Mouse (Mus musculus) cortical plate, adult 2 months (tissue): Measurements from ENCODE around the gene Dzank1. TPM values are rescaled to one million over a fixed set of nuclear protein-coding genes. Genes with fewer than 3 reads are reported as not detected.

Source experiments
- H3K27ac ChIP-seq: fragments of 200-500 bp; 2 replicates; pipeline ENCODE4 v1.5.1; 2012; ENCODE audit warnings: low read length, control low read depth, inconsistent platforms; ENCODE audit not compliant: insufficient read depth
- H3K4me1 ChIP-seq: fragments of 200-500 bp; 2 replicates; pipeline ENCODE4 v1.6.1; 2011; ENCODE audit warnings: low read length; ENCODE audit not compliant: control insufficient read depth, insufficient read depth
- H3K4me3 ChIP-seq: fragments of 200-500 bp; 2 replicates; pipeline ENCODE4 v1.5.1; 2011; ENCODE audit warnings: mild to moderate bottlenecking, low read length, control low read depth; ENCODE audit not compliant: insufficient read depth
- CTCF ChIP-seq: fragments of 200-500 bp; IDR thresholded peaks from 2 replicates; pipeline ENCODE4 v1.5.1; 2011; ENCODE audit warnings: mild to moderate bottlenecking, control low read depth, low read length; ENCODE audit not compliant: insufficient read depth; ENCODE audit errors: extremely low read depth
- POLR2A ChIP-seq: fragments of 200-500 bp; IDR thresholded peaks from 2 replicates; pipeline ENCODE4 v1.6.1; 2011; ENCODE audit warnings: mild to moderate bottlenecking, low read length, control low read depth; ENCODE audit not compliant: insufficient read depth; ENCODE audit errors: extremely low read depth
- polyA plus RNA-seq: library from polyadenylated mRNA; depleted of rRNA; stranded (reverse); fragments of >200 nt; gene quantifications from 2 replicates; pipeline ENCODE4 v1.2.3, GENCODE M21; 2012

The Dzank1 gene
- polyA plus RNA-seq, 1 experiment, result 79.8 TPM

DNA sequence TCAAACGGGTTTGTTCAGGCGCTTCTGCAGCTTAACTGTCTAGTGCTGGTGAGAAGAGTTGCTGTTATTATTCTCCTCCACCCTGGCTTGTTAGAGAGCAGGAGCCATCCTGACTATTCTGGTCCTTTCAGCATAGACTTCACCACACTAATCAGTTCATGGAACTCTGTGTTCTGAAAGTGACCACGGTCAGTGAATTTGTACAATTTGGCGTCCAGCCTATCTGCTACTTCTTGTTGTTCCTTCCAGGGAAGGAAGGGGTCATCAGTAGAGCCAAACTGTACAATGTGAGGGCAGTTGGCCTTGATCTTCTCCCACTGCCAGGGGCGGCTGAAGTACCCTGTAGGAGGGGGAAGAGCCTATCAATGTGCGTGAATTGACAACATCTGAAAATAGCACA lies 16.5 kb upstream of the Dzank1 start:
- no peaks in the 10 kb centered on the region for H3K4me1 ChIP-seq
- no peak overlapping the region for H3K27ac ChIP-seq
- no peak overlapping the region for H3K4me3 ChIP-seq
- no peak for TF ChIP-seq CTCF
- no peak for TF ChIP-seq POLR2A

DNA sequence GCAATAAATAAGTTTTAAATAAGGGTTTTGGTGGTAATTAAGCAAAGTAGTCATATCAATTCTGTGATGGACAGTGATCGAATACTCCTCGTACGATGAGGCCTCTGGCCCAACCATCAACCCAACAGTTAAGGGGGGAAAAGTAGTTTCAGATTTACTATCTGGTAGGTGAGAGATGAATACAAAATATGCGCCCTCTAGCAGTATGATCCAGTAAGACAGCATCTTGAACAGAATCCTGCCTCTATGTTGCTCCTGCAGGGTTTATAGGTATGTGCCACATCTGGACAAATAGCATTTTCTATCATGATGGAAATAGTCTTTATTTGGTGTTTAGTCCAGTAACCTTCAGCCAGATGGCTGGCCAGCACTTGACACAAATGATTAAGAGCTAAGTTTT lies 14.0 kb upstream of the Dzank1 start:
- Histone ChIP-seq H3K27ac (no peak overlapping the region), H3K4me1 (no peaks in the 10 kb centered on the region), H3K4me3 (no peak overlapping the region)
- TF ChIP-seq POLR2A (no peak), CTCF (0 out of 2 replicates have a peak, but pooled peaks have one; percentile 0)

DNA sequence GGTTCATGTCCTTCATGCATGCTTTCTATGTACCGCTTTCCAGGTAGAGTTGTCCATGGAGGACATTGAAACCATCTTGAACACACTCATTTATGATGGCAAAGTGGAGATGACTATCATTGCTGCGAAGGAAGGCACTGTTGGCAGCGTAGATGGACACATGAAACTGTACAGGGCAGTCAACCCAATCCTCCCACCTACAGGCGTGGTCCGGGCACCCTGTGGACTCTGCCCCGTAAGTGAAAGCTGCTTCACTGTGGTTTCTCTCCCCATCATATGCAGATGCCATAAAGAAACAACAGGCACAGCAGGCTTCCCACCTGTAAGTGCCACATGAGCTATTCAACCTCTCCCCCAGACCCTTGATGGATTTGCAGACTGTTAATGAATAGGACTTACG lies 9.9 kb upstream of the Dzank1 start:
- H3K4me1 ChIP-seq, result no peaks in the 10 kb centered on the region
- H3K4me3 ChIP-seq, result no peak overlapping the region
- H3K27ac ChIP-seq, result no peak overlapping the region
- TF ChIP-seq POLR2A (no peak), CTCF (no peak)

DNA sequence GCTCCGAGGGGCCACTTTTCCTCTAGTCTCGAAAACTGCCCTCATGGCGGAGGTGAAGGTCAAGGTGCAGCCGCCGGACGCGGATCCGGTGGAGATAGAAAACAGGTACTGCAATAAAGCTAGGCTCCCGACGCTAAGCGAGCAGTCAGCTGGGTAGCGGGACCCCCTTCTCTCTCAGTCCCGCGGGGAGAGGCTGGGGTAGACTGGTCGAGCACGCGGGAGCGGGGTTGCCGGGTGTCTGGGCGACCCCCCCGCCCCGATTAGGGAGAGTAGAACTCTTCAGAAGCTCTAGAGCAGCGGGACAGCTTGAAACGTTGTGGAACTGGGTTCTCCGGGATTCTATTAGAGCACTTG lies 584 bp upstream of the Dzank1 start:
- Histone ChIP-seq H3K4me3 (peak overlapping the region; percentile 94), H3K27ac (no peak overlapping the region), H3K4me1 (peaks cover 3% of the 10 kb centered on the region; the same call in 1 of the 2 replicates)
- TF ChIP-seq POLR2A, result no peak
- no peak for TF ChIP-seq CTCF

DNA sequence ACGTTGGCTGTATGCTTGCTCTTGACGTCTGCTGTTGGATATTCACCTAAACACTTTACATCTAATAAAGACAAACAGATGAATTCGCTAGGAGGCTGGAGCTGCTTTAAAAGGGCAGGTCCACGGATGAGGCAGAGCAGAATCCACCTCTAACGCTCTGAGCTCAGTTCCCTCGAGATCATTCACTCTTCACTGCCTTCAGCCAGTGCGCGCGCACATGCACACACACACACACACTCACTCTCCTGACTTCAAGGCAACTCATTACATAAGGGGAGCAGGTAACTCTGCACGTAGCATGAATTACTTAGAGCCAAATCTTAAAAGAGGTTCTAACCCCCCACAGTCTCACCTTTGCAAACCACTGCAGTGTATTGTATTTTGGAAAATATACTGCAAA lies 1.4 kb downstream of the Dzank1 start:
- TF ChIP-seq POLR2A (peak; percentile 46; the same call in 1 of the 2 replicates), CTCF (no peak)
- Histone ChIP-seq H3K27ac (no peak overlapping the region), H3K4me3 (peak overlapping the region; percentile 94), H3K4me1 (peaks cover 3% of the 10 kb centered on the region; the same call in 1 of the 2 replicates)

DNA sequence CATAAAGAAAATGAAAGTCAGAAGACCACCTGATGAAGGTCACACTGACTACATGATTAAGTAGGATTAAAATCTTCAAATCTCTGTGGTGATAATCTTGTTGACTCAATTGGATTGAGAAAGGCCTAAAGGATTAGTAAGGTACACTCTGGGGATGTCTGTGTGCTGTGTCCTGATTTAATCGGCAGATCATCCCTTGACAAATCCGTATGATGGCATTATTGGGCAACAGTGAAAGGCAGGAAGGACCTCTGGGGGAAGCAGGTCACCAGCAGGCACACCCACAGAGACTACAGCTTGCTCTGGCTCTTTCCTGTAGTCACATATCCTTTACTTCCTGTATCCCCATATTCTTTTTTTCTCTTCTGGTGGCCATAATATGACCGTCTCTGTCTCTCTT lies 7.4 kb downstream of the Dzank1 start:
- Histone ChIP-seq H3K4me3 (no peak overlapping the region), H3K4me1 (no peaks in the 10 kb centered on the region; the same call in 1 of the 2 replicates), H3K27ac (no peak overlapping the region)
- no peak for TF ChIP-seq POLR2A
- no peak for TF ChIP-seq CTCF

DNA sequence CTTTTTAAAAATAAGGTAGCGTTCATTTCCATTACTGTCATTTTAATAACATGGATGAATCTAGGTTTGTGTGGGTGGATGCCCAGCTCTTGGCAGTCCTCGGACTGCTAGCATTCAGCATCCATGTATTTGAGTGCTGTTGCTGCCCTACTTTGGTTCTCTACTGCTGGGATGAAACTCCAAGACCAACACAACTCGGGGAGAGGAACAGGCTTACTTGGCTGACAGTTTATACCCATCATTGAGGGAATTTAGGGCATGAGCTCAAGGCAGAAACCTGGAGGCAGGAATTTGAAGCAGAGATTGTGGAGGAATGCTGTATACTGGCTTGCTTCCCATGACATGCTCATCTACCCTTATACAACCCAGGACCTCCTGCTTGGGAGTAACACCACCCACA lies 12.6 kb downstream of the Dzank1 start:
- no peak overlapping the region for H3K27ac ChIP-seq
- H3K4me3 ChIP-seq, result no peak overlapping the region
- TF ChIP-seq POLR2A (no peak), CTCF (no peak)
- H3K4me1 ChIP-seq, result peaks cover 1% of the 10 kb centered on the region; the same call in 1 of the 2 replicates

DNA sequence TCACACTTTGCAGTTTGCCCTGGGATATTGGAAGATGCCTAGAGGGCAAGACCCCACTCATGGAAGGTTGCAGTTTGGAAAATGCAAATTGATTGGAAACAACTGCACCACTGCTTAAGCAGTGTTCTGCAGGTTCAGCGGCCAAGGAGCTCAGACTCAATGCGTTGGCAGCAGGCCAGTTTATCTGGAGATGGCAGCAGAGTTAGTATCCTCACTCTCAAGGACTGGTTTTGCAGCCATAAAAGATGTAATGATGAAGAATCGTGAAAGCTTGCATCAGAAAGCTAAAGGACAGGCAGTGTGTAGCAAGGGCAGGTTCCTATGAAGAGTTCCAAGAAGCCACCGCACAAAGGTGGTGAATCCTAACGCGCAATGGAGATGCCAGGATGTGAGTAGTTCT lies 25.1 kb downstream of the Dzank1 start:
- TF ChIP-seq POLR2A (no peak), CTCF (no peak)
- Histone ChIP-seq H3K4me3 (no peak overlapping the region), H3K4me1 (no peaks in the 10 kb centered on the region), H3K27ac (no peak overlapping the region)

DNA sequence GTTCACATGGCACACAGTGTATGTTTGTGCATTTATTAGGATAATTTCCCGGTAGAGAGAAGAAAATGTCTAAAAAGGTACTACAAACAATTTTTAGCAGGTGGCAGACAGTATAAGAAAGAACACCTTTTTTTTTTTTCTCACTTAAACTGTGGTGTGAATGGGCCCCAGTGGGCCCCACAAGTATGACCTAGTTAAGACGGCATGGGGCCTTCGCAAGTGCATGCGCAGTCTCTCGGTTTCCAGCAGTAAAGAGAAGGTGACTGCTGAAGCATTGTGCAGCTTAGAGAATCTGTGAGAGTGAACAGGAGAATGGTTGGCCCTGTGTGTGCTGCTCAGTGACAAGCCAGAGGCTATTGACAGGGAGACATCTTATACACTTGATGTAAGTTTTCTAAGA lies 37.9 kb downstream of the Dzank1 start:
- Histone ChIP-seq H3K27ac (no peak overlapping the region), H3K4me3 (no peak overlapping the region), H3K4me1 (0 out of 2 replicates have a peak, but pooled peaks cover 1% of the 10 kb centered on the region)
- TF ChIP-seq POLR2A, result no peak
- TF ChIP-seq CTCF, result no peak

DNA sequence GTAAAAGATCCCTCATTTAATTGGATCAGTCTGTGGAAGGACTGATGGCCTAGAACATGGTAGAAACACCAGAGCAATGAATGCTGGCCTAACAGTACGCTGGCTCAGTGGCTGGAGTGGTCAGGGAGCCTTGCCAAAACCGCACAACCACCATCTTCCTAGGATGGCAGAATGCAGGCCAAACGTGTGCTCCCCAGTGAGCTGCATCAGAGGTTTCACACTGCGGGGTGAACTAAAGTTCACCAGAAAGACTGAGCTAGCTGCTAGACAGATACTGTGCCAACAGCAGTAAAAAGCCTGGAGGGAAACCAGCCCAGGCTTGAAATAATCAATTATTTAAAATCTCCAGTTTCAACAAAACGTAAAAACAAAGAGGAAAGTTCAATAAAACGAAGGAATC lies 39.7 kb downstream of the Dzank1 start:
- no peak overlapping the region for H3K27ac ChIP-seq
- H3K4me3 ChIP-seq, result no peak overlapping the region
- TF ChIP-seq CTCF, result no peak
- TF ChIP-seq POLR2A, result no peak
- 0 out of 2 replicates have a peak, but pooled peaks cover 2% of the 10 kb centered on the region for H3K4me1 ChIP-seq
